Mouse (Mus musculus): ENCODE measurements at regions not wholly inside any gene's neighbourhood (a gene's known extent, or its start where the extent isn't known, plus 50 kb on each side); places are given as distances from the start of the nearest gene placed in this dataset.

DNA sequence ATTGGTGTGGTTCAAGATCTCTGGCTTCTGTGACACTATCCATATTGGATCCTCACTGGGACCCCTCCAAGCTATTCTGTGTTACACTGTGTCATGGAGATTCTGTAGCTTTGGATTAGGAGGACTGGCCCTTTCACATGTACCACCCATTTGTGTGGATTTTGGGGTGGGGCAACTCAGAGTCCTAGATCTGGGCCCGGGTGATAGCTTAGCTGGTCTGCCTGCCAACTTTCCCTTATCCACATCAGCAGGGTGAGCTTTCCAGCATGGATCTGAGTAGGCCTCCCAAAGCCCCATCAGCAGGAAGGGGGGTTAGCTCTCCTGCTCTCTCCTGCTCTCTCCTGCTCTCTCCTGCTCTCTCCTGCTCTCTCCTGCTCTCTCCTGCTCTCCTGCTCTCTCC is 152.3 kb downstream of the Spata18 start:
- ATAC-seq (ENCODE audit: low FRiP score, low TSS enrichment) (no peak), DNase-seq (ENCODE audit: low spot score) (no peak)
- Histone ChIP-seq H3K9me3 (ENCODE audit: control insufficient read depth, low read length) (no peaks in the 10 kb centered on the region), H3K36me3 (ENCODE audit: control insufficient read depth, insufficient read depth, low read length) (no peaks in the 10 kb centered on the region), H3K27me3 (ENCODE audit: control insufficient read depth, insufficient read depth, low read length) (no peaks in the 10 kb centered on the region), H3K4me2 (replicated peaks; ENCODE audit: low read depth) (no peak overlapping the region), H3K4me1 (replicated peaks; ENCODE audit: control insufficient read depth, insufficient read depth) (no peaks in the 10 kb centered on the region; the same call in 1 of the 2 replicates), H3K4me3 (ENCODE audit: low read depth, low read length) (no peak overlapping the region), H3K27ac (replicated peaks) (no peak overlapping the region), H3K9ac (ENCODE audit: low read length) (no peak overlapping the region)
- 33% methylated on average over 1 of the region's 1 CpGs for WGBS
- TF ChIP-seq EP300 (optimal IDR thresholded peaks at IDR 0.05), result no peak

DNA sequence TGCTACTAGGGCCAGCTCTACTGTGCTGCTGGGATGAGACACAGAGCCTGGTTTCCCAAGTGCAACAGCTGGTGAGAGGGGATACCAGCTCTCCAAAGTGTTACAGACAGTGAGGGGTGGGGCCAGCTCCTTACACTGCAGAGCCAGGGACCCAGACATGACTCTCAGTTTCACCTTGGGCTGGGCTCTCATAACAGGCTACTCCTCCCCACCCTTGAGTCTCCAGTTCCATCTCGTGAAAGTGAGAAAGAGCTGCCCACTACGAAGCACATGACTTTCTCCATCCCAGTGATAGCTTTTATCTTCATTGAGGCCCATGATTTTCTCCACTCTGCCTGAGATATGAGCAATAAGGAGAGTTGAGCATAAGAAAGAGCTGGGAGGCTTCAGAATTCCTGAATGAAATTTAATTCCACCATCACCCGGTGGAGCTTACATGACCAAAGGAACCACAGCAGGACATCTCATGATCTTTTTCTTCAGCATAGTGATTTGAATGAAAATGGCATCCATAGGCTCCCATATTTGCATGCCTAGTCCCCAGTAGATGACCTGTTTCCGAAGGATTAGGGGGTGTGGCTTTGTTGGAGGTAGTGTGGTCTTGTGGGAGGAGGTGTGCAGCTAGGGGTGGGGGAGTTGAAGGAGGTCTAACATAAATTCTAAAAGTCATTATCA is 153.5 kb downstream of the Spata18 start:
- Histone ChIP-seq H3K36me3 (ENCODE audit: control insufficient read depth, insufficient read depth, low read length) (no peaks in the 10 kb centered on the region), H3K9ac (ENCODE audit: low read length) (no peak overlapping the region), H3K4me2 (replicated peaks; ENCODE audit: low read depth) (no peak overlapping the region), H3K27me3 (ENCODE audit: control insufficient read depth, insufficient read depth, low read length) (no peaks in the 10 kb centered on the region), H3K27ac (replicated peaks) (no peak overlapping the region), H3K4me1 (replicated peaks; ENCODE audit: control insufficient read depth, insufficient read depth) (no peaks in the 10 kb centered on the region; the same call in 1 of the 2 replicates), H3K9me3 (ENCODE audit: control insufficient read depth, low read length) (no peaks in the 10 kb centered on the region), H3K4me3 (ENCODE audit: low read depth, low read length) (no peak overlapping the region)
- WGBS, result 72% methylated on average over 4 of the region's 4 CpGs
- no peak for TF ChIP-seq EP300 (optimal IDR thresholded peaks at IDR 0.05)
- no peak for TF ChIP-seq CTCF (IDR thresholded peaks at IDR 0.05; ENCODE audit: low read depth)
- 0 out of 2 replicates have a peak, but pooled peaks have one; percentile 12 for ATAC-seq (ENCODE audit: low FRiP score, low TSS enrichment)
- no peak for DNase-seq (ENCODE audit: low spot score)

DNA sequence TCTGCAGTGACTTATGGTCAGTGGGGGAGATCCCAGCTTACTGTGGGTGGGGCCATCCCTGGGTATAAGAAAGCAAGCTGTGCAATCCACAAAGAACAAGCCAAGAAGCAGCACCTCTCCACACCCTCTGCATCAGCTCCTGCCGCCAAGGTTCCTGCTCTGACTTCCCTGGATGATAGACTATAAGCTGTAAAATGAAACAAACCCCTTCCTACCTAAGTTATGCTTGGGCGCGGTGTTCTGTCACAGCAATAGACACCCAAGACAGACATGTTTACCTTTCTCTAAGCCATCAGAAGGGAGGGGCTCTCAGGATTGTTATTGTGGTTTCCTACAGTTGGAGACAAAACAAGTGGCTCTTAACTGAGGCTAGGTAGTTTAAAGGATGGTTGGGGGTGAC is 159.5 kb downstream of the Spata18 start:
- DNase-seq (ENCODE audit: low spot score) (no peak), ATAC-seq (ENCODE audit: low FRiP score, low TSS enrichment) (no peak)
- TF ChIP-seq CTCF (IDR thresholded peaks at IDR 0.05; ENCODE audit: low read depth) (no peak), EP300 (optimal IDR thresholded peaks at IDR 0.05) (no peak)
- Histone ChIP-seq H3K9me3 (ENCODE audit: control insufficient read depth, low read length) (no peaks in the 10 kb centered on the region), H3K27me3 (ENCODE audit: control insufficient read depth, insufficient read depth, low read length) (no peaks in the 10 kb centered on the region), H3K4me3 (ENCODE audit: low read depth, low read length) (no peak overlapping the region), H3K4me1 (replicated peaks; ENCODE audit: control insufficient read depth, insufficient read depth) (no peaks in the 10 kb centered on the region), H3K36me3 (ENCODE audit: control insufficient read depth, insufficient read depth, low read length) (no peaks in the 10 kb centered on the region), H3K27ac (replicated peaks) (no peak overlapping the region), H3K4me2 (replicated peaks; ENCODE audit: low read depth) (no peak overlapping the region), H3K9ac (ENCODE audit: low read length) (no peak overlapping the region)
- WGBS, result 37% methylated on average over 3 of the region's 3 CpGs

DNA sequence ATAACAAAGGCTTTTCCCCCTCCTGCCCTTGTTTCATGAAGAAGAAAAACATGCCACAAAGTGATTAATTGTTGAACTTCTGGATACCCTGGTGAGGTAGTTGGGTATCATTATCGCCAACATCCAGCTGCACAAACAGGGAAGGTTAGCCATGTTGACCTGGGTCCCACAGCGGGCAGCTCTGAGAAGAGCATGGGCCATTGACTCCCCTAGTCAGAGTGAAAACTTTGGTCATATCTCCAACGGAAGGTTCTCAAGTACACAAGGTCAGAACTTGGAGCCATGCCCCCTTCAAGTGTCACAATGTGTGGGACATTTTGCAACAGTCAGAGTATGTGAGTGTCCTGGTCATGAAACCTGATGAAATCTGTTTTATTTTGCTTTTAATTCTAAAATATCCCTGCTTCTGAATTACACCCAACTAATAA is 159.9 kb downstream of the Spata18 start:
- H3K9ac ChIP-seq (ENCODE audit: low read length), result no peak overlapping the region
- DNase-seq (ENCODE audit: low spot score) (no peak), ATAC-seq (ENCODE audit: low FRiP score, low TSS enrichment) (no peak)
- no peak overlapping the region for H3K4me3 ChIP-seq (ENCODE audit: low read depth, low read length)
- no peak overlapping the region for H3K4me2 ChIP-seq (replicated peaks; ENCODE audit: low read depth)
- no peaks in the 10 kb centered on the region for H3K36me3 ChIP-seq (ENCODE audit: control insufficient read depth, insufficient read depth, low read length)
- H3K27ac ChIP-seq (replicated peaks), result no peak overlapping the region
- TF ChIP-seq CTCF (IDR thresholded peaks at IDR 0.05; ENCODE audit: low read depth) (no peak), EP300 (optimal IDR thresholded peaks at IDR 0.05) (no peak)
- no peaks in the 10 kb centered on the region for H3K4me1 ChIP-seq (replicated peaks; ENCODE audit: control insufficient read depth, insufficient read depth)
- WGBS, result 59% methylated on average over 3 of the region's 3 CpGs
- H3K9me3 ChIP-seq (ENCODE audit: control insufficient read depth, low read length), result no peaks in the 10 kb centered on the region
- no peaks in the 10 kb centered on the region for H3K27me3 ChIP-seq (ENCODE audit: control insufficient read depth, insufficient read depth, low read length)

DNA sequence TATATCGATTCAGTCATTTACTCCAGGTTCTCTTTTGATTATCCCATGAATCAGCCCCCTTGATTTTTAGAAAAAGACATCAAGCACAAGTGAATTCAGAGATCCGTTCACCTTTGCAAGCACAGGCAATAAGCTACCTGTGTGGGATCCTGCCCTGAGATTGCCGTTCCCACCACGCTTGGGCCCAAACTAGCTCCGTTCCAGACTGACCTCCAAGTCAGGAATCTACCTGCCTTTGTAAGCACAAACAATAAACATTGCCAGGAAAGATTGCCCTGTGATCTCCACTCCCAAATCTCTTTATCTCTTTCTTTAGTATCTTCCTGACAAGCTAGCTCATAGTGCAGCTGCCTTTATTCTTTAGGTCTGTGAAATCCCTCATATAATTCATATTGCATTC is 164.6 kb downstream of the Spata18 start:
- Histone ChIP-seq H3K27me3 (ENCODE audit: control insufficient read depth, insufficient read depth, low read length) (no peaks in the 10 kb centered on the region), H3K9me3 (ENCODE audit: control insufficient read depth, low read length) (no peaks in the 10 kb centered on the region), H3K9ac (ENCODE audit: low read length) (no peak overlapping the region), H3K27ac (replicated peaks) (no peak overlapping the region), H3K4me2 (replicated peaks; ENCODE audit: low read depth) (no peak overlapping the region), H3K36me3 (ENCODE audit: control insufficient read depth, insufficient read depth, low read length) (no peaks in the 10 kb centered on the region), H3K4me3 (ENCODE audit: low read depth, low read length) (no peak overlapping the region), H3K4me1 (replicated peaks; ENCODE audit: control insufficient read depth, insufficient read depth) (no peaks in the 10 kb centered on the region)
- TF ChIP-seq EP300 (optimal IDR thresholded peaks at IDR 0.05) (no peak), CTCF (IDR thresholded peaks at IDR 0.05; ENCODE audit: low read depth) (no peak)
- 91% methylated on average over 5 of the region's 5 CpGs for WGBS
- no peak for DNase-seq (ENCODE audit: low spot score)
- no peak for ATAC-seq (ENCODE audit: low FRiP score, low TSS enrichment)

DNA sequence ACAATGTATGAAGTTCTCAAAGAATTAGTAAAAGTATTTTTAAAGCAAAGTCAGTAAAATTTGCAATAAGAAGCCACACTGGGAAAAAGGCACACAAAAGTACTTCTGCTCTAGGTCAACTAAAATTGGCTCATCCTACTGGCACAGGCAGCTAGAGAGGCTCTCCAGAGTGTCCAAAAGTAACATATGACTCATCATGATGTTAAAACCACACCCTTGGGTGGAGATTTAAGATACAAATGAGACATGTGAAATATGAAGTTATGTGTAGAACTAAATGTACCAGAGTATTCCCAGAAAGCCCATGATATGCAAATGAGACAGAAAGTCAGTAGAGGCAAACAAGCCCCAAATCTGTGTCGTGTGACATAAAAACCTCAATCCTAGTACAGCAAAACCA is 166.0 kb downstream of the Spata18 start:
- TF ChIP-seq CTCF (IDR thresholded peaks at IDR 0.05; ENCODE audit: low read depth) (no peak), EP300 (optimal IDR thresholded peaks at IDR 0.05) (peak; percentile 47)
- Histone ChIP-seq H3K4me3 (ENCODE audit: low read depth, low read length) (no peak overlapping the region), H3K9ac (ENCODE audit: low read length) (no peak overlapping the region), H3K27ac (replicated peaks) (no peak overlapping the region), H3K9me3 (ENCODE audit: control insufficient read depth, low read length) (no peaks in the 10 kb centered on the region), H3K4me1 (replicated peaks; ENCODE audit: control insufficient read depth, insufficient read depth) (no peaks in the 10 kb centered on the region), H3K27me3 (ENCODE audit: control insufficient read depth, insufficient read depth, low read length) (no peaks in the 10 kb centered on the region), H3K4me2 (replicated peaks; ENCODE audit: low read depth) (no peak overlapping the region), H3K36me3 (ENCODE audit: control insufficient read depth, insufficient read depth, low read length) (no peaks in the 10 kb centered on the region)
- DNase-seq (ENCODE audit: low spot score), result no peak
- WGBS, result 67% methylated on average over 1 of the region's 1 CpGs
- ATAC-seq (ENCODE audit: low FRiP score, low TSS enrichment), result peak; percentile 67; the same call in 1 of the 2 replicates

Data from stomach, postnatal 0 days (tissue).